Mouse (Mus musculus): ENCODE measurements at regions not wholly inside any gene's neighbourhood (a gene's known extent, or its start where the extent isn't known, plus 50 kb on each side); places are given as distances from the start of the nearest gene placed in this dataset.

DNA sequence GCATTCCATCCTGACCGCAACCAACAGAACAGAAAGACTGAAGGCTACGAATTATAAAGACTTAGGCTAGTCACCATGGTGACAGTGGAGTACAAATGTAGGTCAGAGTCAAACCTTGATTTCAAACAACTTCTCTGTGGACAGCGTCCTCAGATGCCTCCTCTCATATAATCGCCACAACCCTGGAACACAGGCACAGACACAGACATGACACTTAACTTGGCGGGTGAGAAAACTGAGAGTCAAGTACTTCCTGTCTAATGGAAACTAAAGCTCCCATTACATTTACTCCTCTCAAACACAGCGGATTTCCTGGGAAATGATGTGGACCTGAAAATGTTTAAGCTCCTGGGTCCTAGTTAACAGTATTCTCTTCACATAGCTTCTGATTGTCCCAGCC is 149.5 kb upstream of the Frmd6 start:
- TF ChIP-seq CTCF (IDR thresholded peaks at IDR 0.05) (no peak), POLR2A (IDR thresholded peaks at IDR 0.05; ENCODE audit: insufficient read depth, low read depth, low read length) (no peak), EP300 (IDR thresholded peaks at IDR 0.05; ENCODE audit: insufficient read depth, low read depth, low read length) (no peak)

Measured in heart, adult 2 months (tissue).